Mouse (Mus musculus) c-Kit-negative CD71-positive TER-119-positive erythroid progenitor cells, embryonic 14.5 days (primary cell): ENCODE measurements around the gene Oas1a.
"Not testable (repeated sequence)": the region's sequence is repeated elsewhere in the genome, so short reads cannot be mapped to it uniquely, and the experiment has no call there.

ENCODE experiments used
- DNase-seq: peaks from one replicate; pipeline ENCODE4 v3.0.0-alpha.2; 2013; ENCODE audit warnings: low read depth, low spot score

Gene Oas1a

DNA sequence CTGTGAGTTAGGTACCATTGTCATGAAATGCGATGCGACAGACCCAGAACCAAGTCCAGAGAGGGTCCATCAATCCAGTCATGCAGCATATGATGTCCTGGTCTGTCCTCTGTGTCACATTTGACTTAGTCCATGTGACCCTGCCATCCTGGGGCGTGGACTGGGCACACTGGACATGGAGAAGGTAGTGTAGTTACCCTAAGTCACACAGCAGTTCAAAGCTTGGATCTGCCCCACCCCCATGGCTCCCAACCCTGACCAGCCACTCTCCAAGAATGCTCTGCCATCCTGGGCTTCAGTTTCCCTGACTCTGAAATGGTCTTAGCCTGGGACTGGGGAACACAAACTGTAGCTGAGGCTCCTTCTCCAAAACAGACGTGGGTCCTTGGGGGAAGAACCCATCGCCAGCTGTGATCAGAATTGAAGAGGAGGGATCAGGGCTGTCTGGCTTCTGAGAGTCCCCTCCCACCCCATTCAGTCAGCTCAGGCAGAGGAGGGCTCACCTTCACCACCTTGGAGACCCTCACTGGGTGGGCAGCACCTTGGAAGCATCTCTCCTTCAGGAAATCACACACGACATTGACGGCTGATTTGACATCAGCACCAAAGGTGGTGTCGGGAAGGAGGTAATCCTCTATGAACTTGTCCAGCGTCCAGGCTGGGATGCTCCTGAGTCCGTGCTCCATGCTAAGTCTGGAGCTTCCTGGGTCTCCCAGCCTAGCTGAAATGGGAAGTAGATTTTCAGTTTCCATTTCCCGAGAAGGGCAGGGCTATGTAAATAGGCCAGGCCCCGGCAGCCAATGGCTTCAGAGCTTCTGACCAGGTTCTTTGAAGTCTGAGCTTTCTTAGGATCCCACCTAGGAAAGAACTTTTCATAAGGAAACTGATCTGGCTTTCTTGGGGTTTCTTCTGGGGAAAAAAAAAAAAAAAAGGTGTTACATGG is at the start of gene Oas1a:
TSS of gene Oas1a (minus strand) at position 731 of the 943 bp plus-strand sequence.
- not testable (repeated sequence) for DNase-seq

DNA sequence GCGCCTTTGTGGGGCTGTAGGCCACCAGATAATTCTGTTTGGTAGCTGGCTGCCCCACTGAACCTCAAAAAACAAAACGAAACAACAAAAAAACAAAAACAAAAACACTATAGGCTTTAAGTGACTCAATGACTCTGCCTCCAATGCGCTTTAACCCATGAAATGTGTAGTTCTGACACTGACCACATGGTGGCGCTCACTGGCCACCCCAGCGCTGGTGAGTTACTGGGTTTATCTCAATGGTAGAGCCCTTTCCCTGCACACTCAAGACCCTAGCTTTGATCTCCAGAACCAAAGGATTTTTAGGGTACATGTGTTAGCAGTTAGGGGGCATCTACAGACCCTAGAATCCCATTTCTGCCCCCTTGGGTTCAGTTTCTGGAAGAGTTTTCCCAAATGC is 46.7 kb upstream of the Oas1a start:
- DNase-seq, result peak; percentile 24

DNA sequence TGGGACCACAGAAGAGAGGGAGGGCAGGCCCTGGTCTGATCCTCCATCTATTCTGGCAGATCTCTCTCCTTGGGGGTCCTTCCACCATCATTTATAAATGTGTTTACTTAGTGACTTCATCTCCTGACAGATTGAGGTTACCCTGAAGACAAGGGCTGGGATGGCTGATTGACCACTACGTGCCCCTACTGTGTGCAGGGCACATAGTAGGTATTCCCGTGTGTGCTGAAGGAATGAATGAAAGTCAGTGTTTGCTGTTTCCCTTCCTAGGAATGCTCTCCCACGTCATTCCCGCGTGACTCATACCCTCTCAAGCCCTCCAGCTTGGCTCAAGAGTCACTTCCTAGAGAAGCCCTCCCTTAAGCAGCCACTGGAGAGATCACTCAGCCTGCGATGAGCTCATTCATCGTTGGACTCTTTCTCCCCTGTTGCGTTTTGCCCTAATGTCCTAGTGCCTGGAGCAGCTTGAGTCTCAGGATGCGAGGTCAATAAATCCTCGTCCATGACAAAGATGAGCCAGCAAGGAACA is 45.0 kb upstream of the Oas1a start:
- DNase-seq, result no peak

GRCm38 (mm10) chr5:120942076-120942475 is 34.8 kb upstream of the Oas1a start:
- DNase-seq, result no peak

- no peak for DNase-seq
Observed at GRCm38 (mm10) chr5:120938586-120938985, 31.3 kb upstream of the Oas1a start.

DNA sequence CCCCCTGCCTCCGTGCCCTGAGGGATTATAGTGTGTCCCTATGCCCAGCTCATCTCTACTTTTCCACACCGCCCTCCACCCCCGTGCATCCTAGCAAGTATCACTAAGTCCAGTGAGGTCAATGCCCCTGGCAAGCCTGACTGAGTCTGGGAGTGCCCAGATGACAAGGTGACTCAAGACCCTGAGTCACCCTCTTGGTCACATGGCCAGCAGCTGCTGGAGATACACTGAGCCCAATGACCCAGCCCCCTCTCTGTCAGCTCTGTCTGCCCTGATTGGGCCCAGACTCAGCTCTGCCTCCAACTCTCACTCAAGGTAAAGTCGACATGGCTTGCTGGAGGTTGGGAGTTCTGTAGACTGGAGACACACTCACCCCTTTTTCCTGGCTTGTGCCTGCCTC is 30.5 kb upstream of the Oas1a start:
- no peak for DNase-seq

- no peak for DNase-seq
Observed at GRCm38 (mm10) chr5:120933966-120934365, 26.6 kb upstream of the Oas1a start.

DNA sequence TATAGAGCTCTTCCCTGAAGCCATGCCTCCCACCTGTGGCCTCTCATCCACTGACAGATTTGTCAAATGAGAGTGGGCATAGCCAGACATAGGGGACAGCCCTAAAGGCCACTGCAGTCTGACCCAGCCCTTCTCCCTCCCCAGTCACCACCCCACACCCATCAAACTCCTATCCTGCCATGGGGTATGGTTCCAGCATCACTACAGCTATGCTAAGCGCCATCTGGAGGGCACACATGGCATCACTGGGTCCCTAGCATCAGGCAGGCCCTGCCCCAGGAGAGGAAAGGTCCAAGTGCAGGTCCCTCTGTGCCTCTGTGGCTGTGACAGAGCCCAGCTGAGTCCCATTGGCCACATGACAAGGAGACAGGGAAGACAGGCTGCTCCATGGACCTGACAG is 19.7 kb upstream of the Oas1a start:
- no peak for DNase-seq

DNA sequence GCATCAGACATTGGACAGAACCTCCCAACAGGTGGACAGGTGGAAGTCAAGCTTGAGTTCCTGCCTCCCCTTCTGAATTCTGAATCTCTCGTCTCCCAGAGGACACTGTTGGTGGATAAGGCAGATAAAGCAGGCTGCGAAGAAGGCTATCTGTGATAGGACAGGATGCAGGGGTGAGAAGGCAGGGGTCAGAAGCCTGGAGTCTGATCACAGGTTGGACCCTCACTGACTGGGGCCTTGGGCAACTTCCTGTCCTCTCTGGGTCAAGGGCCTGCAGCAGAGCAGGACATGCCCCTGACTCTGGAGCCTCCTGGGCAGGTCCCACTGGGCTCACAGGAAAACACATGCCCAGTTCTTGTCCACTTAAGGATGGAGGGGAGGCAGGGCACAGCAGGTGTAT is 19.0 kb upstream of the Oas1a start:
- DNase-seq, result not testable (repeated sequence)

DNA sequence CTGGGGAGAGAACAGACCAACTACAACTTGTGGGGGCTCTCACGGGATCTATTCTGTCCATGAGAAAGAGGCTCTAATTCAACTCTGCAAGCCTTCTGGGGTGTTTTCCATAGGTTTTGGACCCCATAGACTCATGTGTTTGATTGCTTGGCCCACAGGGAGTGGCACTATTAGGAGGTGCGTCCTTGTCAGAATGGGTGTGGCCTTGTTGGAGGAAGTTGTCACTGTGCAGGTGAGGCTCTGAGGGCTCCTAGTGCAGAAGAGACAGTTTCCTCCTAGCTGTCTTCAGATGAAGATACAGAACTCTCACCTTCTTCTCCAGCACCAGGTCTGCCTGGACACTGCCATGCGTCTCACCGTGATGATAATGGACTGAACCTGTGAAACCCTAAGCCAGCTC is 17.2 kb upstream of the Oas1a start:
- DNase-seq, result not testable (repeated sequence)

- DNase-seq, result no peak
Observed at GRCm38 (mm10) chr5:120923969-120924368, 16.6 kb upstream of the Oas1a start.

DNA sequence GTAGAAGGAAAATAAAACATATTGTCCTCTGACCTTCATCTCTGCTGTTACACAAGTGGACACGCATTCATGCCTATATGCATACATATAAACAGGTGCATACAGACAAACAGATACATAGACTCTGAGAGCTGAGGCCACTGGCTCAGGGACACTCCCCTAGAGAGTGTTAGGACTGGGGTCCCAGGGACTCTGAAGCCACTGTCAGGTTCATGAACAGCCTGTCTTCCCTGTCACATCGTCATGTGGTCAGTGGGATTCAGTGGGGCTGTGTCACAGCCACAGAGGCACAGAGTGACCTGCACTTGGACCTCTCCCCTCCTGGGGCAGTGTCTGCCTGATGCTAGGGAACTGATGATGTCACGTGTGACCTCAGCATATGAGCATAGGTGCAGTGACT is 13.0 kb upstream of the Oas1a start:
- DNase-seq, result no peak

GRCm38 (mm10) chr5:120919156-120919935 is 12.0 kb upstream of the Oas1a start:
- not testable (repeated sequence) for DNase-seq

DNA sequence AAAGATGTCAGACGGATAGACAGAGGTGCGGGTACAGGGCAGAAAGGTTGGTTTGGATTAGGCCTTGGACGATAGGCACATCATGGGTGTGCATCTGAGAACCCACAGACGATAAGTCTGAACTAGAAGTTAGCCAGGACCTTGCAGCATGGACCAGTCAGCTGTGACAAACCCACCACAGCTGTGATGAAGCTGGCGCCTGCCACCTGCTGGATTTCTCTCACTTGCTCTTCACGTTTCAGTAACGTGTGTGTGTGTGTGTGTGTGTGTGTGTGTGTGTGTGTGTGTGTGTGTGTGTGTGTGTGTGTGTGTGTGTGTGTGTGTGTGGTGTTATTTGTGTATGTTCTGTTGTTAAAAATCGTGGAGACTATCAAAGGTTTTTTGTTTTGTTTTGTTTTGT is 6.9 kb upstream of the Oas1a start, which contains the start of gene Oas1d:
TSS of gene Oas1d (plus strand) at position 333 of the 400 bp plus-strand sequence.
- DNase-seq, result not testable (repeated sequence)

GRCm38 (mm10) chr5:120908196-120908920 is 1.0 kb upstream of the Oas1a start:
- no peak for DNase-seq

GRCm38 (mm10) chr5:120902056-120902455 is 5.3 kb downstream of the Oas1a start:
- DNase-seq, result no peak

DNA sequence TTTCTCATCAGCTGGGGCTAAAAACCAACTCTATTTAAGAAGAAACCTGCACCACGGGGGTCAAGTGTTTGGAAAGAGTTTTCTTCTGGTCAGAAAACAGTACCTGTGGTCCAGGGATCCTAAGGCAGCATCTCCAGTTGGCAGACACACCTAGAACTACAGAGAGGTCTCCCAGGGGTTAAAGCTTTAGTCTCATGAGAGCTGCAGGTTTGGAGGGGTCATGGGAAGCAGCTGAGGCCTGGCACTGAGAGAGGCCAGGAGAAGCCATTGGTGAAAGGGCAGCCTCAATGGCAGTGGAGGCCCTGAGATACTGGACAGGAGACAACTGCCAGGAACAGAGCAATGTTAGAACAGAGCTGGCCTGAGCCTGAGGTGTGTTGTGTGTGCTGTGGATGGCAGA is 6.7 kb downstream of the Oas1a start:
- no peak for DNase-seq

DNA sequence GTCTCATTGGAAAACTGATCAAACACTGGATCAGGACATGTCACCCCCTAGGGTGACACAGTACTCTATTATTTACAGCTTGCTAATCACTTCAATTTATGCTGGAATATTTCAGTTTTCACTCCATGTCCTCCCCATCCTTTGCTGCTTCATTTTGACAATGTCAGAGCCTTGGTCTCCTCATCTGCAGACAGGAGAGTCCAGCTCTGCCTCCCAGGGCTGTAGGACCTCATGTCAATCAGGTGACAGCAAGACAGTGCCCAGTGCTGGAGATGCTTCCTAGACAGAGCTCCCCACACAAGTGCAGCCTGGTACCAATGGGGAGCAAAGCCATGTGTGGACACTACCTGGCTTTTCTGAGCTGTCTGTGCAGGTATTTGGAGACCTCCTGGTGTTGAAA is 8.6 kb downstream of the Oas1a start:
- no peak for DNase-seq

DNA sequence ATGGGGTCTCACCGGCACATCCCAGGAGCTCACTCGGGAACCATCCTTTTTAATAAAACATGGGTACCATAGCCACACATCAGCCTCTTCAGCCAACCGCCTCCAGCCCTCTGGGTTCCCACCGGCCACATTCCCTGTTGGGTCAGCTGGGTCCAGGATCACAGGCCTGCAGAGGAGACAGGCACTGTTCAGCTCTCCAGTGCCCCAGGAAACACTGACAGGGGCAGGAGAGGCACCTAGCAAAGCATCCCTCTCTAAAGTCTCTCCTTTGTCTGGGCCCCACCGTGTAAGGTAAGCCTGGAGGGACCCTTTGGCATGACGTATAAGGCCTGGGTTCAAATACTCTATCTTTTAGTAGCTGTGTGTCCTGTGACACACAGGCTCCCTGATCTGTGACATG is 9.0 kb downstream of the Oas1a start:
- no peak for DNase-seq

- DNase-seq, result no peak
Observed at GRCm38 (mm10) chr5:120895231-120895900, 12.0 kb downstream of the Oas1a start.

GRCm38 (mm10) chr5:120894692-120895091 is 12.6 kb downstream of the Oas1a start:
- DNase-seq, result not testable (repeated sequence)
